13 mouse cellular contexts compared by ENCODE assay signal in the genomic region with DNA sequence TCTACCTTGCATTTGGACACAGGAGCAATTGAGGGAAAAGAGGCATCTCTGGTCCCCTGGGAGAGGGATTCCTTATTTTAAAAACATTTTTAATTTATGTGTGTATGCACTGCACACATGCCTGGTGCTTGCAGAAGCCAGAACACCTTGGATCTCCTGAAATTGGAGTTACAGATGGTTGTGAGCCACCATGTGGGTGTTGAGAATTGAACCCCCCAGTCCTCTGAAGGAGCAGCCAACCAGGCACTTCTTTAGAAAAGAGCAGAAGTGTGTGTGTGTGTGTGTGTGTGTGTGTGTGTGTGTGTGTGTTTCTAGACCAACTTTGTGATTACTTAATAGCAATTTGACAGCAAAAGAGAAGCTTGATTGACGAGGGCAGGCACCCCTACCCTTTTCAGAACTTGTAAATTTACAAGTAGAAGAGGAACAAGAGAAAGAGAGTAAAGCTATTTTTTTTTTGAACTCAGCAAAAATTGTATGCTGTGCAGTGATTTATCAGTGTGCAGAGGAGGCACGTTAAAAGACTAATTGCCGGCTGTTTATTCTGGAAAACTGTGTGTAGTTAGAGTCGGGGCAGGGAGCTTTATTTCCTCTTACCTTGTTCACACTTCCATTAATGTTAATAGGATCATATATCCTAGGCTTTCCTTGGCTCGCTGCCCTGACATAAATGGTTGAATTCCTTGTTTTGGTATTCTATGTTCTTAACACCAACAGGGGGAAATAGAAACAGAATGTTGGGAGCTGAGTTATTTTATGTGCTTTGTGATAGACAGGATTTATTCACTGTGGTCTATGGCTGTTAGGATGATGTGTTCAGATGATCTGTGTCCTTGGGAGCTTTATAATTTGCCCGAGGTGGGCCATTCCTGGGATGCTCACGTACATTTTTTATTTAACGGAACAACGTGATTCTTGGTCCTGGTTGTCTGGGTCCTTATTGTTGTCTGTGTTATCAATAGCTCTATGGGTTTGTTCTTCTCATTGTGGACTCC. TPM values are rescaled to one million over a fixed set of nuclear protein-coding genes. Genes with fewer than 3 reads are reported as not detected.
DNase-seq lines count a peak whose midpoint lies in the region; ATAC-seq and TF ChIP-seq lines count a peak whose summit lies in the region.
"Had no signal": no experiment of that assay in that cellular context is flagged by ENCODE, and none has a peak within 500 bp of the region (broad histone marks: within the 10 kb centered on the region; RNA-seq: fewer than 3 reads in every experiment).

No protein-coding gene starts in this region.

- no peak for TF ChIP-seq CTCF in lung, embryonic 14.5 days (IDR thresholded peaks at IDR 0.05; ENCODE audit: low read depth)

- peak; percentile 67; the same call in 1 of the 2 replicates for ATAC-seq in kidney, embryonic 14.5 days (ENCODE audit: low FRiP score, low TSS enrichment)
- no peak for ATAC-seq in lung, embryonic 14.5 days (ENCODE audit: insufficient read depth)
- peak; percentile 18; the same call in 1 of the 2 replicates for ATAC-seq in neural tube, embryonic 15.5 days (ENCODE audit: low FRiP score)

- no peaks in the 10 kb centered on the region for H3K27me3 ChIP-seq in kidney, embryonic 14.5 days (ENCODE audit: control insufficient read depth, insufficient read depth, low read length)
- H3K27me3 ChIP-seq in lung, embryonic 14.5 days (ENCODE audit: insufficient read depth, low read length): no peaks in the 10 kb centered on the region
- H3K27me3 ChIP-seq in neural tube, embryonic 15.5 days (replicated peaks): no peaks in the 10 kb centered on the region
- H3K27me3 ChIP-seq: embryonic facial prominence, embryonic 15.5 days had no signal

- H3K27ac ChIP-seq in kidney, embryonic 14.5 days (ENCODE audit: low read depth, low read length): no peak overlapping the region
- no peak overlapping the region for H3K27ac ChIP-seq in lung, embryonic 14.5 days (ENCODE audit: low read depth)
- peak overlapping the region; percentile 37; the same call in 1 of the 2 replicates for H3K27ac ChIP-seq in neural tube, embryonic 15.5 days (replicated peaks)
- H3K27ac ChIP-seq: embryonic facial prominence, embryonic 15.5 days; heart, embryonic 10.5 days; hindbrain, embryonic 10.5 days had no signal

- DNase-seq in cerebellum, adult 9-10 months: peak; percentile 40
- no peak for DNase-seq in cerebellum, postnatal 14 days
- DNase-seq in kidney, adult 9 months: no peak
- peak; percentile 30 for DNase-seq in lung, embryonic 14.5 days
- no peak for DNase-seq in lung, adult 18-20 months
- DNase-seq in embryo, embryonic 9.5 days (ENCODE audit: extremely low spot score): no peak
- DNase-seq: kidney, postnatal 14 days; thymus, postnatal 14 days had no signal

- no peak overlapping the region for H3K9ac ChIP-seq in kidney, embryonic 14.5 days (ENCODE audit: low read depth, low read length)
- H3K9ac ChIP-seq in lung, embryonic 14.5 days: no peak overlapping the region
- no peak overlapping the region for H3K9ac ChIP-seq in neural tube, embryonic 15.5 days (replicated peaks)
- H3K9ac ChIP-seq: embryonic facial prominence, embryonic 15.5 days had no signal

- H3K4me3 ChIP-seq in kidney, embryonic 14.5 days (ENCODE audit: low read length): no peak overlapping the region
- no peak overlapping the region for H3K4me3 ChIP-seq in lung, embryonic 14.5 days (ENCODE audit: low read depth, low read length)
- no peak overlapping the region for H3K4me3 ChIP-seq in neural tube, embryonic 15.5 days (replicated peaks)
- H3K4me3 ChIP-seq: embryonic facial prominence, embryonic 15.5 days; heart, embryonic 10.5 days; hindbrain, embryonic 10.5 days had no signal

- H3K4me2 ChIP-seq in kidney, embryonic 14.5 days (replicated peaks; ENCODE audit: low read depth, low read length): no peak overlapping the region; the same call in 1 of the 2 replicates
- no peak overlapping the region for H3K4me2 ChIP-seq in lung, embryonic 14.5 days
- 0 out of 2 replicates have a peak overlapping the region, but pooled peaks have one; percentile 2 for H3K4me2 ChIP-seq in neural tube, embryonic 15.5 days
- H3K4me2 ChIP-seq: embryonic facial prominence, embryonic 15.5 days had no signal

- peaks cover 7% of the 10 kb centered on the region; the same call in 1 of the 2 replicates for H3K4me1 ChIP-seq in kidney, embryonic 14.5 days (ENCODE audit: control insufficient read depth, insufficient read depth, low read length)
- no peaks in the 10 kb centered on the region; the same call in 1 of the 2 replicates for H3K4me1 ChIP-seq in lung, embryonic 14.5 days (ENCODE audit: insufficient read depth)
- peaks cover 40% of the 10 kb centered on the region for H3K4me1 ChIP-seq in neural tube, embryonic 15.5 days

- no peaks in the 10 kb centered on the region for H3K9me3 ChIP-seq in kidney, embryonic 14.5 days (ENCODE audit: control insufficient read depth, low read length)
- H3K9me3 ChIP-seq in lung, embryonic 14.5 days (ENCODE audit: low read depth, low read length): no peaks in the 10 kb centered on the region
- no peaks in the 10 kb centered on the region for H3K9me3 ChIP-seq in neural tube, embryonic 15.5 days (replicated peaks)
- H3K9me3 ChIP-seq: embryonic facial prominence, embryonic 15.5 days; heart, embryonic 10.5 days; hindbrain, embryonic 10.5 days had no signal

- 40% methylated on average over 9 of the region's 9 CpGs for WGBS in kidney, embryonic 14.5 days
- WGBS in lung, embryonic 14.5 days: 57% methylated on average over 9 of the region's 9 CpGs
- 33% methylated on average over 9 of the region's 9 CpGs for WGBS in neural tube, embryonic 15.5 days

- no peaks in the 10 kb centered on the region for H3K36me3 ChIP-seq in kidney, embryonic 14.5 days (ENCODE audit: control insufficient read depth, insufficient read depth, low read length)
- H3K36me3 ChIP-seq in lung, embryonic 14.5 days (ENCODE audit: insufficient read depth): no peaks in the 10 kb centered on the region
- no peaks in the 10 kb centered on the region for H3K36me3 ChIP-seq in neural tube, embryonic 15.5 days
- H3K36me3 ChIP-seq: embryonic facial prominence, embryonic 15.5 days; heart, embryonic 10.5 days; hindbrain, embryonic 10.5 days had no signal

RNA-seq across cellular contexts. Expression of gene Rab30, which starts 25.0 kb away (rescaled TPM):
- 6.6 and 7.9 TPM in 2 replicates for polyA plus RNA-seq in kidney, embryonic 14.5 days (2014; fragmentation: Nextera tagmentation; extraction: Ambion mirVana)
- polyA plus RNA-seq in lung, embryonic 14.5 days (2014; fragmentation: Nextera tagmentation; extraction: Ambion mirVana): 5.6 and 6.5 TPM in 2 replicates
- polyA plus RNA-seq in neural tube, embryonic 15.5 days (2015; fragmentation: Nextera tagmentation; extraction: Ambion mirVana): 22.0 and 23.5 TPM in 2 replicates

Comparison
In these comparisons a context has a peak if more than half of its experiments do, and no peak if none do; other contexts are left out.
1. DNase-seq: peak in cerebellum, adult 9-10 months (single experiment) and lung, embryonic 14.5 days (single experiment); none in cerebellum, postnatal 14 days (0 of 2), kidney, adult 9 months (single experiment), lung, adult 18-20 months (0 of 2) and embryo, embryonic 9.5 days (single experiment).